Mouse (Mus musculus): ENCODE data around the gene Spred2. TPM values are rescaled to one million over a fixed set of nuclear protein-coding genes. Genes with fewer than 3 reads are reported as not detected.

Spred2 gene
- 3.1 and 3.4 TPM in 2 replicates for polyA plus RNA-seq (2012; rRNA removed)
- polyA plus RNA-seq (2014; fragmentation: Nextera tagmentation; extraction: Ambion mirVana), result 1.0 and 1.3 TPM in 2 replicates

- Histone ChIP-seq H3K27me3 (ENCODE audit: control insufficient read depth, insufficient read depth, low read length) (no peaks in the 10 kb centered on the region), H3K4me1 (replicated peaks; ENCODE audit: control insufficient read depth in 2 of 2, insufficient read depth in 2 of 2, low read length in 1 of 2) (peaks cover 19 to 26% of the 10 kb centered on the region in 2 experiments), H3K9me3 (ENCODE audit: control insufficient read depth, low read length) (no peaks in the 10 kb centered on the region), H3K27ac (peak within 1 kb of the TSS; percentile 57), H3K4me3 (ENCODE audit: insufficient read depth in 1 of 2, low read depth in 2 of 2, low read length in 2 of 2) (peak within 1 kb of the TSS; percentile 91 to 95), H3K36me3 (replicated peaks; ENCODE audit: control insufficient read depth, insufficient read depth, low read depth) (no peaks in the 10 kb centered on the region), H3K9ac (replicated peaks) (peak within 1 kb of the TSS; percentile 93), H3K4me2 (ENCODE audit: low read depth) (peak within 1 kb of the TSS; percentile 88)
- WGBS (ENCODE audit: insufficient replicate concordance), result under 1% methylated on average over 57 of the region's 57 CpGs
- peak; percentile 57 for ATAC-seq (ENCODE audit: insufficient read depth)
- TF ChIP-seq EP300 (IDR thresholded peaks at IDR 0.05; ENCODE audit: low read depth), result no peak
- peak; percentile 55 for TF ChIP-seq CTCF (IDR thresholded peaks at IDR 0.05; ENCODE audit: low read depth)
- DNase-seq (ENCODE audit: low read depth in 3 of 3, low spot score in 3 of 3), result peak; percentile 71 to 82 (median 72)
Measured at GRCm38 (mm10) chr11:19923888-19924756, at the start of gene Spred2. Spred2 (plus strand) TSS chr11:19924375.

- H3K4me2 ChIP-seq (ENCODE audit: low read depth), result no peak overlapping the region
- no peaks in the 10 kb centered on the region for H3K9me3 ChIP-seq (ENCODE audit: control insufficient read depth, low read length)
- TF ChIP-seq EP300 (IDR thresholded peaks at IDR 0.05; ENCODE audit: low read depth), result no peak
- TF ChIP-seq CTCF (IDR thresholded peaks at IDR 0.05; ENCODE audit: low read depth), result no peak
- 49% methylated on average over 12 of the region's 12 CpGs for WGBS (ENCODE audit: insufficient replicate concordance)
- ATAC-seq (ENCODE audit: insufficient read depth) (no peak), DNase-seq (ENCODE audit: low read depth in 3 of 3, low spot score in 3 of 3) (no peak)
- no peaks in the 10 kb centered on the region for H3K36me3 ChIP-seq (replicated peaks; ENCODE audit: control insufficient read depth, insufficient read depth, low read depth)
- H3K27me3 ChIP-seq (ENCODE audit: control insufficient read depth, insufficient read depth, low read length), result no peaks in the 10 kb centered on the region
- H3K4me3 ChIP-seq (ENCODE audit: insufficient read depth in 1 of 2, low read depth in 2 of 2, low read length in 2 of 2), result no peak overlapping the region
- no peak overlapping the region for H3K27ac ChIP-seq
- no peak overlapping the region for H3K9ac ChIP-seq (replicated peaks)
- H3K4me1 ChIP-seq (replicated peaks; ENCODE audit: control insufficient read depth in 2 of 2, insufficient read depth in 2 of 2, low read length in 1 of 2), result no peaks in the 10 kb centered on the region
Measured at GRCm38 (mm10) chr11:19875551-19875950, 48.6 kb upstream of the Spred2 start.

GRCm38 (mm10) chr11:19875964-19876363 is 48.2 kb upstream of the Spred2 start:
- H3K9ac ChIP-seq (replicated peaks), result no peak overlapping the region
- 52% methylated on average over 5 of the region's 5 CpGs for WGBS (ENCODE audit: insufficient replicate concordance)
- H3K27ac ChIP-seq, result no peak overlapping the region
- ATAC-seq (ENCODE audit: insufficient read depth), result no peak
- no peaks in the 10 kb centered on the region for H3K4me1 ChIP-seq (replicated peaks; ENCODE audit: control insufficient read depth in 2 of 2, insufficient read depth in 2 of 2, low read length in 1 of 2)
- H3K4me3 ChIP-seq (ENCODE audit: insufficient read depth in 1 of 2, low read depth in 2 of 2, low read length in 2 of 2), result no peak overlapping the region
- no peak for TF ChIP-seq CTCF (IDR thresholded peaks at IDR 0.05; ENCODE audit: low read depth)
- TF ChIP-seq EP300 (IDR thresholded peaks at IDR 0.05; ENCODE audit: low read depth), result no peak
- H3K36me3 ChIP-seq (replicated peaks; ENCODE audit: control insufficient read depth, insufficient read depth, low read depth), result no peaks in the 10 kb centered on the region
- H3K27me3 ChIP-seq (ENCODE audit: control insufficient read depth, insufficient read depth, low read length), result no peaks in the 10 kb centered on the region
- no peak overlapping the region for H3K4me2 ChIP-seq (ENCODE audit: low read depth)
- no peaks in the 10 kb centered on the region for H3K9me3 ChIP-seq (ENCODE audit: control insufficient read depth, low read length)
- DNase-seq (ENCODE audit: low read depth in 3 of 3, low spot score in 3 of 3), result no peak

GRCm38 (mm10) chr11:19877239-19877915 is 46.8 kb upstream of the Spred2 start:
- no peak for DNase-seq (ENCODE audit: low read depth in 3 of 3, low spot score in 3 of 3)
- H3K9ac ChIP-seq (replicated peaks), result no peak overlapping the region
- no peaks in the 10 kb centered on the region for H3K9me3 ChIP-seq (ENCODE audit: control insufficient read depth, low read length)
- H3K36me3 ChIP-seq (replicated peaks; ENCODE audit: control insufficient read depth, insufficient read depth, low read depth), result no peaks in the 10 kb centered on the region
- TF ChIP-seq CTCF (IDR thresholded peaks at IDR 0.05; ENCODE audit: low read depth) (no peak), EP300 (IDR thresholded peaks at IDR 0.05; ENCODE audit: low read depth) (no peak)
- H3K27ac ChIP-seq, result no peak overlapping the region
- no peak overlapping the region for H3K4me2 ChIP-seq (ENCODE audit: low read depth)
- ATAC-seq (ENCODE audit: insufficient read depth), result no peak
- WGBS (ENCODE audit: insufficient replicate concordance), result 55% methylated on average over 4 of the region's 4 CpGs
- H3K4me3 ChIP-seq (ENCODE audit: insufficient read depth in 1 of 2, low read depth in 2 of 2, low read length in 2 of 2), result no peak overlapping the region
- no peaks in the 10 kb centered on the region for H3K27me3 ChIP-seq (ENCODE audit: control insufficient read depth, insufficient read depth, low read length)
- H3K4me1 ChIP-seq (replicated peaks; ENCODE audit: control insufficient read depth in 2 of 2, insufficient read depth in 2 of 2, low read length in 1 of 2), result no peaks in the 10 kb centered on the region

GRCm38 (mm10) chr11:19881342-19881741 is 42.8 kb upstream of the Spred2 start:
- TF ChIP-seq CTCF (IDR thresholded peaks at IDR 0.05; ENCODE audit: low read depth) (no peak), EP300 (IDR thresholded peaks at IDR 0.05; ENCODE audit: low read depth) (no peak)
- ATAC-seq (ENCODE audit: insufficient read depth), result no peak
- H3K27ac ChIP-seq, result no peak overlapping the region
- no peaks in the 10 kb centered on the region for H3K4me1 ChIP-seq (replicated peaks; ENCODE audit: control insufficient read depth in 2 of 2, insufficient read depth in 2 of 2, low read length in 1 of 2)
- WGBS (ENCODE audit: insufficient replicate concordance), result 48% methylated on average over 2 of the region's 2 CpGs
- no peak for DNase-seq (ENCODE audit: low read depth in 3 of 3, low spot score in 3 of 3)
- no peak overlapping the region for H3K9ac ChIP-seq (replicated peaks)
- H3K9me3 ChIP-seq (ENCODE audit: control insufficient read depth, low read length), result no peaks in the 10 kb centered on the region
- no peak overlapping the region for H3K4me3 ChIP-seq (ENCODE audit: insufficient read depth in 1 of 2, low read depth in 2 of 2, low read length in 2 of 2)
- no peak overlapping the region for H3K4me2 ChIP-seq (ENCODE audit: low read depth)
- H3K27me3 ChIP-seq (ENCODE audit: control insufficient read depth, insufficient read depth, low read length), result no peaks in the 10 kb centered on the region
- no peaks in the 10 kb centered on the region for H3K36me3 ChIP-seq (replicated peaks; ENCODE audit: control insufficient read depth, insufficient read depth, low read depth)
